In the genomic region with DNA sequence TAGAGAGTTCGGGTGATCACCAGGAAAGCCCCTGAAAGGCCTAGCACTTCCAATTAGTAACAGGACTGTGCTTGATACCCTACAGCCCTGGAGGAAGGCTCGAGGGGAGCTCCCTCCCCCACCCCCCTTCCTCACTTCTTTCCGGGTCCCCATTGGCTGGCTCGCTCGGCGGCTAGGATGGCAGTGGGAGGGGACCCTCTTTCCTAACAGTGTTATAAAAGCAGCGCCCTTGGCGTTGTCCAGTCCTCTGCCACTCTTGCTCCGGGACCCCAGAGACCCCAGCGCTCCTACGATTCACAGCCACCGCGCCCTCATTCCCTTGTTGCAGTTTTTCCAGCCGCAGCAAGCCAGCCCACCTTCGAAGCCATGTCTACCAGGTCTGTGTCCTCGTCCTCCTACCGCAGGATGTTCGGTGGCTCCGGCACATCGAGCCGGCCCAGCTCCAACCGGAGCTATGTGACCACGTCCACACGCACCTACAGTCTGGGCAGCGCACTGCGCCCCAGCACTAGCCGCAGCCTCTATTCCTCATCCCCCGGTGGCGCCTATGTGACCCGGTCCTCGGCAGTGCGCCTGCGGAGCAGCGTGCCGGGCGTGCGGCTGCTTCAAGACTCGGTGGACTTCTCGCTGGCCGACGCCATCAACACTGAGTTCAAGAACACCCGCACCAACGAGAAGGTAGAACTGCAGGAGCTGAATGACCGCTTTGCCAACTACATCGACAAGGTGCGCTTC, we compare ENCODE assay signal across 8 mouse cellular contexts. TPM values are rescaled to one million over a fixed set of nuclear protein-coding genes. Genes with fewer than 3 reads are reported as not detected.
A peak's percentile ranks its signal among the peaks of the same experiment; 100 is the strongest.
DNase-seq lines count a peak whose midpoint lies in the region; ATAC-seq and TF ChIP-seq lines count a peak whose summit lies in the region.

No protein-coding gene starts in this region.

- peaks cover 50% of the 10 kb centered on the region for H3K79me3 ChIP-seq in C2C12 (ENCODE audit: low read depth)

- H3K9me3 ChIP-seq in liver, postnatal 0 days (ENCODE audit: low read length): no peaks in the 10 kb centered on the region
- no peaks in the 10 kb centered on the region for H3K9me3 ChIP-seq in neural tube, embryonic 12.5 days

- peaks cover 49% of the 10 kb centered on the region for H3K36me3 ChIP-seq in C2C12 (ENCODE audit: control insufficient read depth, insufficient read depth)
- H3K36me3 ChIP-seq in liver, postnatal 0 days (replicated peaks; ENCODE audit: insufficient read depth, low read length): no peaks in the 10 kb centered on the region; the same call in 1 of the 2 replicates
- peaks cover 17% of the 10 kb centered on the region for H3K36me3 ChIP-seq in neural tube, embryonic 12.5 days

- peak overlapping the region; percentile 97 for H3K4me3 ChIP-seq in C2C12 (ENCODE audit: insufficient read depth, poor library complexity, severe bottlenecking)
- peak overlapping the region; percentile 65 for H3K4me3 ChIP-seq in liver, postnatal 0 days (ENCODE audit: low read depth, low read length)
- H3K4me3 ChIP-seq in neural tube, embryonic 12.5 days: peak overlapping the region; percentile 87

- peak; percentile 74 for ATAC-seq in liver, postnatal 0 days
- ATAC-seq in neural tube, embryonic 12.5 days (ENCODE audit: low FRiP score, low read depth): peak; percentile 87

- no peak for TF ChIP-seq EP300 in liver, postnatal 0 days (IDR thresholded peaks at IDR 0.05; ENCODE audit: low read depth)

- under 1% methylated on average over 45 of the region's 46 CpGs for WGBS in liver, postnatal 0 days (ENCODE audit: insufficient replicate concordance)
- WGBS in neural tube, embryonic 12.5 days: under 1% methylated on average over 46 of the region's 46 CpGs

- peak overlapping the region; percentile 72 for H3ac ChIP-seq in C2C12 (ENCODE audit: control insufficient read depth, insufficient read length, low read depth)

- peak overlapping the region; percentile 66 for H3K9ac ChIP-seq in liver, postnatal 0 days (replicated peaks)
- H3K9ac ChIP-seq in neural tube, embryonic 12.5 days: peak overlapping the region; percentile 94

- H3K4me2 ChIP-seq in liver, postnatal 0 days (ENCODE audit: low read depth, low read length): peak overlapping the region; percentile 82
- peak overlapping the region; percentile 73 for H3K4me2 ChIP-seq in neural tube, embryonic 12.5 days (replicated peaks)

- peak overlapping the region; percentile 89 for H3K27ac ChIP-seq in liver, postnatal 0 days (ENCODE audit: low read depth)
- peak overlapping the region; percentile 87 for H3K27ac ChIP-seq in neural tube, embryonic 12.5 days

- peaks cover 60% of the 10 kb centered on the region for H3K79me2 ChIP-seq in C2C12 (ENCODE audit: control insufficient read depth, insufficient read depth)

- peak; percentile 43 to 74 for DNase-seq in adrenal gland, adult 18-20 months (ENCODE audit: low spot score in 2 of 2)
- peak; percentile 94 for DNase-seq in embryo, embryonic 11 days
- peak; percentile 91 for DNase-seq in heart, adult 8-10 months (ENCODE audit: low spot score)
- DNase-seq in kidney, adult 8-10 months: peak; percentile 23 to 32
- DNase-seq in liver, postnatal 0 days: peak; percentile 77
- peak; percentile 87 for DNase-seq in testis, postnatal 10 days (ENCODE audit: low spot score)

- H3K4me1 ChIP-seq in liver, postnatal 0 days (ENCODE audit: insufficient read depth): peaks cover 18% of the 10 kb centered on the region
- peaks cover 11% of the 10 kb centered on the region for H3K4me1 ChIP-seq in neural tube, embryonic 12.5 days

- H3K27me3 ChIP-seq in C2C12 (ENCODE audit: control insufficient read depth, insufficient read depth, insufficient read length): no peaks in the 10 kb centered on the region
- H3K27me3 ChIP-seq in liver, postnatal 0 days (ENCODE audit: insufficient read depth, low read length): peaks cover 23% of the 10 kb centered on the region
- H3K27me3 ChIP-seq in neural tube, embryonic 12.5 days (replicated peaks): no peaks in the 10 kb centered on the region

- TF ChIP-seq CTCF in C2C12 (IDR thresholded peaks at IDR 0.05; ENCODE audit: control insufficient read depth, insufficient read depth, insufficient read length): no peak
- TF ChIP-seq CTCF in liver, postnatal 0 days (IDR thresholded peaks at IDR 0.05; ENCODE audit: low read depth): no peak

TF ChIP-seq in C2C12, 6 proteins besides CTCF, POLR2A, EP300 and RAD21:
- peak; percentile 9 for TF ChIP-seq MAX (IDR thresholded peaks at IDR 0.05)
- TF ChIP-seq CEBPB (IDR thresholded peaks at IDR 0.05; ENCODE audit: low read depth): no peak

RNA-seq across cellular contexts. Expression of a gene that starts 0.5 kb away (rescaled TPM):
- 6,934 TPM for polyA plus RNA-seq in C2C12 (2012; fragmentation: generic; extraction: Trizol)
- total RNA-seq in adrenal gland, adult 18-20 months (2021): 100 to 1,000 TPM; 152 to 479 TPM
- total RNA-seq in heart, adult 8-10 months (2022): 100 to 1,000 TPM; 214 to 291 (median 257) TPM
- 97.4 and 105 TPM in 2 replicates for polyA plus RNA-seq in liver, postnatal 0 days (2015; fragmentation: Nextera tagmentation; extraction: Ambion mirVana)
- 1,122 and 1,179 TPM in 2 replicates for polyA plus RNA-seq in neural tube, embryonic 12.5 days (2016; fragmentation: Nextera tagmentation; extraction: Ambion mirVana)

RNA-seq across cellular contexts. Expression of a gene that starts 29.8 kb away (rescaled TPM):
- polyA plus RNA-seq in C2C12 (2012; fragmentation: generic; extraction: Trizol): 3.5 TPM
- total RNA-seq in adrenal gland, adult 18-20 months (2021): 1 to 10 TPM; 2.8 to 3.2 TPM
- total RNA-seq in heart, adult 8-10 months (2022): 1 to 10 TPM; 6.3 to 8.9 (median 7.5) TPM
- polyA plus RNA-seq in liver, postnatal 0 days (2015; fragmentation: Nextera tagmentation; extraction: Ambion mirVana): 4.1 and 4.4 TPM in 2 replicates
- polyA plus RNA-seq in neural tube, embryonic 12.5 days (2016; fragmentation: Nextera tagmentation; extraction: Ambion mirVana): 6.6 and 8.9 TPM in 2 replicates

Comparison
In these comparisons a context has a peak if more than half of its experiments do, and no peak if none do; other contexts are left out.
1. Peak in every context shown above with its lines: DNase-seq, ATAC-seq, H3K4me3 ChIP-seq and H3K27ac ChIP-seq.
2. DNase-seq: peak in every context shown above with its lines; median percentile 94 in embryo, embryonic 11 days; 91 in heart, adult 8-10 months; 87 in testis, postnatal 10 days; 77 in liver, postnatal 0 days; 58 in adrenal gland, adult 18-20 months; 28 in kidney, adult 8-10 months.
3. RNA of a gene that starts 0.5 kb away (polyA plus RNA-seq): 6,934 TPM in C2C12 (single experiment) and 1,122 to 1,179 TPM in neural tube, embryonic 12.5 days; 97.4 to 105 TPM in liver, postnatal 0 days; every median in the first group is over 10 times any median in the second.